Mouse (Mus musculus) midbrain, embryonic 15.5 days (tissue): ENCODE data around the gene Tspan12. TPM values are rescaled to one million over a fixed set of nuclear protein-coding genes. Genes with fewer than 3 reads are reported as not detected.

Experiments
- ATAC-seq: fragments of 200-750 bp; cut with Nextera tagmentation; replicated peaks from 2 replicates; pipeline ENCODE4 v1.8.0; 2017; ENCODE audit warnings: moderate TSS enrichment
- H3K27ac ChIP-seq: fragments of 300-500 bp; sonication (generic); 2 replicates; pipeline ENCODE4 v1.5.1; 2015; ENCODE audit warnings: mild to moderate bottlenecking, inconsistent platforms
- H3K27me3 ChIP-seq: fragments of 300-500 bp; sonication (generic); replicated peaks from 2 replicates; pipeline ENCODE4 v1.6.1; 2015; ENCODE audit warnings: inconsistent platforms
- H3K36me3 ChIP-seq: fragments of 300-500 bp; sonication (generic); replicated peaks from 2 replicates; pipeline ENCODE4 v1.6.1; 2015; ENCODE audit warnings: inconsistent platforms
- H3K4me1 ChIP-seq: fragments of 300-500 bp; sonication (generic); 2 replicates; pipeline ENCODE4 v1.6.1; 2015; ENCODE audit warnings: inconsistent platforms
- H3K4me2 ChIP-seq: fragments of 300-500 bp; sonication (generic); 2 replicates; pipeline ENCODE4 v1.6.1; 2015; ENCODE audit warnings: inconsistent platforms, mild to moderate bottlenecking, moderate library complexity
- H3K4me3 ChIP-seq: fragments of 300-500 bp; sonication (generic); 2 replicates; pipeline ENCODE4 v1.5.1; 2015; ENCODE audit warnings: mild to moderate bottlenecking, inconsistent platforms
- H3K9ac ChIP-seq: fragments of 300-500 bp; sonication (generic); 2 replicates; pipeline ENCODE4 v1.6.1; 2015; ENCODE audit warnings: mild to moderate bottlenecking, inconsistent platforms
- H3K9me3 ChIP-seq: fragments of 300-500 bp; sonication (generic); 2 replicates; pipeline ENCODE4 v1.6.1; 2016; ENCODE audit warnings: inconsistent platforms
- WGBS: fragments of 180-500 bp; shearing (Covaris S2); methylation state at CpG from one replicate; pipeline ENCODE4 v1.1.7; 2015; ENCODE audit warnings: mixed read lengths; 5-methylcytosine and 5-hydroxymethylcytosine counted together
- polyA plus RNA-seq: library from polyadenylated mRNA; unstranded; fragments of >200 nt; fragmentation: Nextera tagmentation; extraction: Ambion mirVana; gene quantifications from 2 replicates; pipeline ENCODE4 v1.2.1, GENCODE M21; 2015

Gene Tspan12
- polyA plus RNA-seq, 1 experiment from 2014 or later: 55.1 TPM

GRCm38 (mm10) chr6:21851346-21851595 lies 1.0 kb downstream of the Tspan12 start:
- Histone ChIP-seq H3K4me1 (peaks cover 15% of the 10 kb centered on the region), H3K4me3 (peak overlapping the region; percentile 97), H3K9me3 (no peaks in the 10 kb centered on the region), H3K27ac (peak overlapping the region; percentile 86), H3K27me3 (no peaks in the 10 kb centered on the region), H3K4me2 (peak overlapping the region; percentile 88), H3K9ac (peak overlapping the region; percentile 92), H3K36me3 (0 out of 2 replicates have a peak, but pooled peaks cover 7% of the 10 kb centered on the region)
- no peak; the same call in 1 of the 2 replicates for ATAC-seq
- 0% methylated on average over 5 of the region's 5 CpGs for WGBS

DNA sequence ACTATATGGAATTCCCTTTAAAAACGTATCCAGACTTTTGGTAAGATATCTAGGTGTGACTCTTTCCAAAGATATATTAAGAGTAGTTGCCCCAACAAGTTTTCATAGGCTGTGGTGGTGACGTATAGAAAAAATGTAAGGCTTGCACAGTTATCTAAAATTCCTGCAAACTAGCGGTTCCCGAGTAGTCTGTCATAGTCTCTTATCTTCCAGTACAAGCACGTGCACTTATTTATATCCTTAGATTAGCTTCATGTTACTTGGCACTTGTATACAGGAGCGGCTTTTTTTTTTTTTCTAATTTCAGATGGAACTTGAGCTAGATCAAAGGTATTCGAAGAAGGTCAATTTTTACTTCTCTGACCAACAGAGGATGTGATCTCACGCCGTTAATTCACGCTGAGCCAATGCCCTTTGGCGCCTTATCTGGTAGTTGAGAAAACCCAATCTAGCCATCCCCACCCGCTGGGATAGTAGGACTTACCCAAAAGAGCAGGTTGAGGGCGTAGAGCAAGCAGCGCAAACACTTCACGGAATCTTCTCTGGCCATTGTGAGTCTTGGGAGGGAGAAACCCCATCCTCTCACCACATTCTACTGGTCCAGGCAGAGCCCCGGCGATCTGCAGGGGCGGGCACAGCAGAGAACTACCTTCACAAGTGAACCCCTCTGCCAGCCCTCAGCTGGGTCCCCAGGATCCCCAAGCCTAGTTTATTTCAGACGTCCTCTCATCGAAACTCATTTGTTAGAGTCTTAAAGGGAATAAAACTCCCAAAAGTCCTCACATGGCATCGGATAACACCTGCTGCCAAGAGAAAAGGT lies 1.6 kb downstream of the Tspan12 start:
- WGBS: 27% methylated on average over 21 of the region's 21 CpGs
- peaks cover 15% of the 10 kb centered on the region for H3K4me1 ChIP-seq
- peak; percentile 48 for ATAC-seq
- no peaks in the 10 kb centered on the region for H3K27me3 ChIP-seq
- H3K9me3 ChIP-seq: no peaks in the 10 kb centered on the region
- no peak overlapping the region for H3K27ac ChIP-seq
- peak overlapping the region; percentile 97 for H3K4me3 ChIP-seq
- 0 out of 2 replicates have a peak, but pooled peaks cover 10% of the 10 kb centered on the region for H3K36me3 ChIP-seq
- peak overlapping the region; percentile 88 for H3K4me2 ChIP-seq
- peak overlapping the region; percentile 92 for H3K9ac ChIP-seq

DNA sequence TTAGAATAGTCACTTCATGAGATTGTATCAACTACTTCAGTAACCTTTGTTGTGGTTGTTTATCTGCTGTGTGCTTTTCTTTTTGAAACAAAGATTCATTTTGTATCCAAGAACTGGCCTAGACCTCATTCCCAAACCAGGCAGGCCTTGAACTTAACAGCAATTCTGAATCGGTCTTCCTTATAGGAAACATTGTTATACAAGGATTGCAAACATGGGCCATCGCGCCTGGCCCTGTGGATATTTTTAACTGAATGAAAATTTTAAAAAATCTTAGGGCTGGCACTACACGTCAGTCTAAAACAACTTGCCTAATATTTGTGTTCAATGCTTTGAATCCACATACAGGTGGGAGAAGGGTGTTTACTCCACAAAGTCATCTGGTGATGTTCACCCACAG lies 3.5 kb downstream of the Tspan12 start:
- H3K27ac ChIP-seq: no peak overlapping the region
- H3K9ac ChIP-seq: no peak overlapping the region
- no peaks in the 10 kb centered on the region for H3K9me3 ChIP-seq
- WGBS: 92% methylated on average over 4 of the region's 4 CpGs
- H3K4me3 ChIP-seq: no peak overlapping the region
- H3K27me3 ChIP-seq: no peaks in the 10 kb centered on the region
- H3K4me2 ChIP-seq: no peak overlapping the region
- ATAC-seq: no peak
- H3K36me3 ChIP-seq: 0 out of 2 replicates have a peak, but pooled peaks cover 13% of the 10 kb centered on the region
- peaks cover 15% of the 10 kb centered on the region for H3K4me1 ChIP-seq

DNA sequence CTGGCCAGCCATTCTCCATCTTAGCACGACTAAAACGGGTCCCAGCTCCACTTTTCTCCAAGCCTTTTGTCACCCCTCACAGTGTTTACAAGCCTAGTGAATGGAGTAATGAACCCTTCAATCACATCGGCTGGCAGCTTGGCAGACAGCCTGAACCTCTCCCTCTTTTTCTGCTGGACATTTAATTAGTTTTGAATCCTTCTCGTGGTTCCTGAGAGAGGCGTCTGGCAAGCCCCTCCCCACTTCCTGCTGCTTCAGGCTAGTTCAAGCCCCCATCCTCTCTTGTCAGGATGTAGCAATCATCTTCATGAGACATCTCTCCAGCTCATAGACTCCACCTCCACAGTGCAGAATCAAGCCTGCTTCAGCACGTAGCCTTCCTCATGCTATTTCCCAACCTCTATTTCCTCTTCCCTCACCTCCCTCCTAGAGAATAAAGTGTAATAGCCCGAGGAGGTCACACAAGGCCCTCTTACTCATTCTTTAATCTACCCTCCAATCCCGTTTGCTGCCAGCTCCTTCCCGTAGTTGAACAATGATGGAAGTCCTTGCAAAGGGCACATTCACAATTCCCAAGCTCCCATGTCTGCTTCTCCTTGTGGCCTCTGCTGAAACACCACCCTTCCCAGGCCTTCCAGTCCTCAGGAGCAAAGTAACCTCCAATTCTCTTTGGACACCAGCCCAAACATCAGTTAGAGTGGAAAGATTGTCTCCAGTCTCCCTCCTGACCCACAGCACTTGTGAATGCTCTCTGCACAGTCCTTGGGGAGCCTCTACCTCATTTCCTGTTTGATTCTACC lies 12.1 kb downstream of the Tspan12 start:
- H3K27ac ChIP-seq: 0 out of 2 replicates have a peak overlapping the region, but pooled peaks have one; percentile 25
- 23% methylated on average over 9 of the region's 9 CpGs for WGBS

DNA sequence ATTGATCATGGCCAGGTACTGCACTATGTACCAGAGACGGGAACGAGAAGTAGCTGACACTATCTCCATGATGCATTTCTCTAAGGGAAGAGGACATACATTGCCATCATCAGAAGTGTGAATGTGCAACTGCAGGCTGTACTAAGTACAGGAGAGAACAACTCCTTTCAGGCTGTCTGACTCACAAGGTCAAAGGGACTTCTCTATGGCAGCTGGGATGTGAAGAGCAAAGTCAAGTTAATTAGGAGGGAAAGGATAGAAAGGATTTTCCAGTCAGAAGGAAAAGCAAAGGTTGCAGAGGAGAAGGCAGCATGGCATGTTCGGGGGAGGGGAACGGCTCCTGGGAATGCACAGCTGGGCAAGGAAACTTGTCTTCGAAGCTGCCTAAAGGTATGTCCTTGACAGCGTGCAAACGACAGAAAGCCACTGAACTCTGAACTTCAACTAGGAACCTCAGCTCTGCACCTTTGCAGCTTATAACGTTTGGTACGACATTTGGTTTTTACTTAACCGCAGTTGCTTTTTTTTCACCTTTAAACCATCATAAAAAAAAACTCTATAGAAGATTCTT lies 13.0 kb downstream of the Tspan12 start:
- Histone ChIP-seq H3K9me3 (no peaks in the 10 kb centered on the region), H3K4me2 (no peak overlapping the region), H3K4me3 (no peak overlapping the region), H3K4me1 (peaks cover 11% of the 10 kb centered on the region), H3K9ac (no peak overlapping the region), H3K27ac (no peak overlapping the region), H3K27me3 (no peaks in the 10 kb centered on the region), H3K36me3 (0 out of 2 replicates have a peak, but pooled peaks cover 3% of the 10 kb centered on the region)
- 0 out of 2 replicates have a peak, but pooled peaks have one; percentile 14 for ATAC-seq
- 67% methylated on average over 10 of the region's 10 CpGs for WGBS

More for the DNA sequence above, 12.1 kb downstream of the Tspan12 start:
- Histone ChIP-seq H3K36me3 (0 out of 2 replicates have a peak, but pooled peaks cover under 1% of the 10 kb centered on the region), H3K27me3 (no peaks in the 10 kb centered on the region), H3K9me3 (no peaks in the 10 kb centered on the region), H3K9ac (no peak overlapping the region), H3K4me2 (no peak overlapping the region), H3K4me3 (no peak overlapping the region), H3K4me1 (peaks cover 11% of the 10 kb centered on the region)
- ATAC-seq: peak; percentile 82

DNA sequence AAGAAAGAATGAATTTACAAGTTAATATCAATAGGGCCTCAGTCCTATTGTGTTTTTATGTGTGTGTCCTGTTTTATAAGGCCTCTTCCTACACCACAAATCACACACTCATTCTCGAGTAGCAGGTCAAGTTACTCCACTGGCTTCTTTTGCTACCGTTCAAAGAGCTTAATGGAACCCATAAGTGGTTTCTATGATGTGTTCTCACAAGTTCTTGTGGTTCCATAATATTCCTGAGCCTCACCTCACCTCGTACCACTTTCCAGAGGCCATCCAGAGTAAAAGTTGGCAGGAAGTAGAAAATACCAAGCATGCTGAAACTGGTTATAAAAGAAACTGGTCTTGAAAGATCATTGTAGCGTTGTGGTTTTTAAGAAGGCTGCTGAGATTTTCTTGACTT lies 18.8 kb downstream of the Tspan12 start:
- H3K27ac ChIP-seq: no peak overlapping the region
- H3K9ac ChIP-seq: no peak overlapping the region
- no peak overlapping the region for H3K4me3 ChIP-seq
- H3K4me2 ChIP-seq: no peak overlapping the region
- WGBS: 94% methylated on average over 4 of the region's 4 CpGs
- no peak for ATAC-seq
- no peaks in the 10 kb centered on the region for H3K27me3 ChIP-seq
- 0 out of 2 replicates have a peak, but pooled peaks cover 3% of the 10 kb centered on the region for H3K36me3 ChIP-seq
- H3K4me1 ChIP-seq: no peaks in the 10 kb centered on the region
- no peaks in the 10 kb centered on the region for H3K9me3 ChIP-seq

- Histone ChIP-seq H3K9ac (no peak overlapping the region), H3K9me3 (no peaks in the 10 kb centered on the region), H3K36me3 (0 out of 2 replicates have a peak, but pooled peaks cover 3% of the 10 kb centered on the region), H3K4me2 (no peak overlapping the region), H3K4me3 (no peak overlapping the region), H3K4me1 (no peaks in the 10 kb centered on the region), H3K27me3 (no peaks in the 10 kb centered on the region), H3K27ac (no peak overlapping the region)
- 94% methylated on average over 3 of the region's 3 CpGs for WGBS
- ATAC-seq: no peak
Measured at GRCm38 (mm10) chr6:21831871-21832270, 20.4 kb downstream of the Tspan12 start.

DNA sequence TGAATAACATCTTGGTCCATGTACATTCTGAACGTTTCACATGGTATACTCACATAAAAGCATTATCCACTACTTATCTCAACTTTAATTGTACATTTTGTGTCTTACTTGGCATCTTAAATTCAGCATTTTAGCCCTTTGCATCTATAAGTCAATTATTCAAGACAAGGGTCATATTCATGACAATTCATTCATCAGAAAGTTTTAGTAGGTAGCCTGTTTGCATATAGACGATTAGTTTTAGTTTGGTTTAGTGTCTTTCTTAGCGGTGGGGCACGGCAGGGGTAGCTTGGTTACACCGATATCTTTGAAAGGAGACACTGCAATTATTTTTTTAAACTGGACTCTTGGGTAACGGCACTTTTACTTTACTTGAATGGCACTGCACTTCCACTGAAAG lies 21.4 kb downstream of the Tspan12 start:
- no peaks in the 10 kb centered on the region for H3K27me3 ChIP-seq
- H3K4me1 ChIP-seq: no peaks in the 10 kb centered on the region
- H3K27ac ChIP-seq: no peak overlapping the region
- no peak overlapping the region for H3K4me3 ChIP-seq
- H3K9me3 ChIP-seq: no peaks in the 10 kb centered on the region
- H3K9ac ChIP-seq: no peak overlapping the region
- 0 out of 2 replicates have a peak, but pooled peaks cover 3% of the 10 kb centered on the region for H3K36me3 ChIP-seq
- no peak for ATAC-seq
- H3K4me2 ChIP-seq: no peak overlapping the region
- WGBS: 87% methylated on average over 6 of the region's 6 CpGs

DNA sequence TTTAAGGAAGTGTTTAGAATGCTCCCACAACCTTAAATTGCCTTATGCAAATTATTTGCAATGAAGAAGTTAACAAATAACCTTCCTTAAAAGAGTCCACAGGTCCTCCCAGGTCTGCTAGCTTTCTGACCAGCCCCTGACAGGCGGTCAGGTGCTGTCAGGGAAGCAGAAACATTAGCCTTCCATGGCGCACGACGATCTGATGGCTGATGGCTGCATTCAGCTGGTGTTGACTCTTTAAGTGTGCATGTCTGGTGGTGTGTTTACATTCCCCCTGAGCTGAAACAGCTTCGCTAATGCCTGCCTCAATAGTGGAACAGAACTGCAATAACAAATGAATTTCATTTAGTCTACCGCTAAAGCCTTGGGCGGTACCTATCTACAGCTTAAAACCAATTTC lies 22.4 kb downstream of the Tspan12 start:
- no peak overlapping the region for H3K4me3 ChIP-seq
- H3K9ac ChIP-seq: no peak overlapping the region
- no peaks in the 10 kb centered on the region for H3K27me3 ChIP-seq
- no peak overlapping the region for H3K4me2 ChIP-seq
- WGBS: 77% methylated on average over 7 of the region's 7 CpGs
- no peaks in the 10 kb centered on the region for H3K4me1 ChIP-seq
- 0 out of 2 replicates have a peak, but pooled peaks cover under 1% of the 10 kb centered on the region for H3K36me3 ChIP-seq
- no peak for ATAC-seq
- no peak overlapping the region for H3K27ac ChIP-seq
- no peaks in the 10 kb centered on the region for H3K9me3 ChIP-seq

DNA sequence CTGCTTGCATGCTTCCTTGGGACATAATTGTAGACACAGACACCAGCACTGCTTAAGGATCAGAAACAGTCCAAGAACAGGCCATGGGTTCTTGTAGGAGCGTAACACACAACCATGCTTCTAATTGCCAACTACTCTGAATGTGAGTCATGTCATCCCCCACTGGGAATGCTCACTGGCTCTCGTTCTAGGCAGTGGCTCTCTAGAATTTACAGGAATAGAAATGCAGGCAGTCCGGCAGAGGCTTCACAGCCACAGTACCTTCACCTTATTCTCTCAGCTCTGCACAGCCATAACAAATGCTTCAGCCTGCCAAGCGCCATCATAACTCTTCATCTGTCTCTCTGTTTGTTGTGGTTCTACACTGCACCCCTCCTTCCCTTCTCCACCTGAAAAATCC lies 23.9 kb downstream of the Tspan12 start:
- ATAC-seq: no peak
- no peaks in the 10 kb centered on the region for H3K9me3 ChIP-seq
- H3K4me3 ChIP-seq: no peak overlapping the region
- H3K4me2 ChIP-seq: no peak overlapping the region
- H3K9ac ChIP-seq: no peak overlapping the region
- no peaks in the 10 kb centered on the region for H3K36me3 ChIP-seq
- H3K4me1 ChIP-seq: no peaks in the 10 kb centered on the region
- H3K27me3 ChIP-seq: no peaks in the 10 kb centered on the region
- no peak overlapping the region for H3K27ac ChIP-seq
- WGBS: 76% methylated on average over 4 of the region's 4 CpGs

GRCm38 (mm10) chr6:21828001-21828400 lies 24.3 kb downstream of the Tspan12 start:
- H3K36me3 ChIP-seq: no peaks in the 10 kb centered on the region
- H3K27ac ChIP-seq: no peak overlapping the region
- no peak overlapping the region for H3K4me3 ChIP-seq
- H3K4me1 ChIP-seq: no peaks in the 10 kb centered on the region
- H3K9ac ChIP-seq: no peak overlapping the region
- no peaks in the 10 kb centered on the region for H3K9me3 ChIP-seq
- H3K27me3 ChIP-seq: no peaks in the 10 kb centered on the region
- no peak overlapping the region for H3K4me2 ChIP-seq
- ATAC-seq: no peak
- 92% methylated on average over 7 of the region's 7 CpGs for WGBS

- no peak for ATAC-seq
- H3K9me3 ChIP-seq: no peaks in the 10 kb centered on the region
Measured at GRCm38 (mm10) chr6:21823694-21824093, 28.6 kb downstream of the Tspan12 start.

More at GRCm38 (mm10) chr6:21823694-21824093, 28.6 kb downstream of the Tspan12 start:
- WGBS: 73% methylated on average over 7 of the region's 7 CpGs
- Histone ChIP-seq H3K4me2 (no peak overlapping the region), H3K9ac (no peak overlapping the region), H3K27ac (no peak overlapping the region), H3K4me3 (no peak overlapping the region), H3K36me3 (no peaks in the 10 kb centered on the region), H3K27me3 (no peaks in the 10 kb centered on the region), H3K4me1 (no peaks in the 10 kb centered on the region)
